Mouse (Mus musculus) megakaryocyte, embryonic 14.5 days (primary cell): Measurements from ENCODE around the gene Arl6ip1.

Source experiments
- FLI1 ChIP-seq: IDR thresholded peaks from 2 replicates; pipeline ENCODE4 v1.6.1; 2012; ENCODE audit warnings: low read length, inconsistent platforms, mixed read lengths
- GATA1 ChIP-seq: IDR thresholded peaks from 3 replicates; pipeline ENCODE4 v1.6.1; 2012; ENCODE audit warnings: mixed read lengths, low read length, inconsistent platforms, borderline replicate concordance

DNA sequence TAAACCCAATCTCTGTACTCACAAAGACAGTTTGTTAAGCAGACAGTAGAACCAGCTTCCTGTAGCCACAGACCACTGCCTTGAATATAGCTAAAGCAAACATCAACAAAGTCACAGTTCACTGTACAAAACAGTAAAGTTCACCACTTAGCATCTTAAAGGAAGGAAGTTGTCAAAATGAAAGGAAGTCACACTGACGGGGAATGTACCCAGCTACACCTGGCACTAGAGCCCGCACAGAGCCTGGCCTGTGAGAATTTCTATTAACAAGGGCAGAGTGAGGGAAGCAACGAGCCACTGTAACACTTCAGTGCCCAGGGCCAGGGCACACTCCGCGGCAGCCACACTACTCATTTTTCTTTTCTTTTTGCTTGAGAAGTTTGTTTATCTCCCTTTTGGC, 9.5 kb downstream of the Arl6ip1 start:
- TF ChIP-seq GATA1 (no peak), FLI1 (no peak)
